Mouse (Mus musculus) mouse trophoblast stem cell (cell line): ENCODE results near the gene Ctsw.
"Not testable (repeated sequence)": the region's sequence is repeated elsewhere in the genome, so short reads cannot be mapped to it uniquely, and the experiment has no call there.

Source experiments
- in situ Hi-C, 2 experiments: fragments of 300-500 bp; cut with MseI, MboI; formaldehyde crosslinking; loops; 2 replicates in 1 of 2; 3 replicates in 1 of 2; pipeline ENCODE4 v1.15.1; 2025

The Ctsw gene

DNA sequence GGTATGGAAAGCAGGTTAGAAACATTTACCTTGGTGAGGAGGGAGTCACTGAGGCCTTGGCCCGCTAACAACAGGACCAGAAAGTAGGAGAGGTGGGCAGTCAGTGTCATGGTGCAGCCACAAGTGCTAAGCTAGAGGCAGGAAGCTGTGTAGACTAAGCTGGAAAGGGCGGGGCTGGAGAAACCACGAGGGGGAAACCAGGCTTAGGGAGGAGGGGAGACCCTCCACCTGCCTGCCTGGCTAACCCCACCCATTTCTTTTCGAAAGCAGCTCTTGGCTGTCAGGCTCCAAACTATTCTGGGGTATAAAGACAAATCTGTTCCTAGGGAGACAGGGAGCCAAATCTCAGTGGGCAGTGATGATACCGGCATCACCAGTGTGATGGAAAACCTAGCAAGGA is at the start of gene Ctsw:
TSS of gene Ctsw (minus strand) at position 134 of the 400 bp plus-strand sequence.
- in situ Hi-C loops: no loop called here

DNA sequence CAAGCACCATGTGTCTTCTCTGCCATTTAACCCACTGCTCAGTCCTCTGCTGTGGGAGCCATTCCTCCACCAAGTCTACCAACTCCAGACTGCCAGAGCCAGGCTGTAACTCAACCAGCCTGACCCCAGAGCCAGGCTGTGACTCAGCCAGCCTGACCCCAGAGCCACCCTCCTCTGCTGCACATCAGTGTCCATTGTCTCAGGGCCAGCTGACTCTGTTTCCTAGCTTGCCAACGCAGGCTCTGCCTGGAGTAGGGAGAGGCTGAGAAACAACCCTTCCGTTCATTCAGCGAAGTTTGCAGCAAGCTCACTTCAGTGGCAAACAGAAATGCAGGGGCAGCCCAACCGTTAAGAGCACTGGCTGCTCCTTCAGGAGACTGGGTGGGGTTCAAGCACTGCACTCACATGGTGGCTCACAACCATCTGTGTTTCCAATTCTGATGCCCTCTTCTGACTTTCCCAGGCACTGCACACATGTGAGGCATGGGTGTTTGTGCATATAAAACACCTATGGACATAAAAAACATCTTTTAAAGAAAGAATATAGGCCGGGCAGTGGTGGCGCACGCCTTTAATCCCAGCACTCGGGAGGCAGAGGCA is 48.7 kb upstream of the Ctsw start:
- in situ Hi-C loops: no loop called here

DNA sequence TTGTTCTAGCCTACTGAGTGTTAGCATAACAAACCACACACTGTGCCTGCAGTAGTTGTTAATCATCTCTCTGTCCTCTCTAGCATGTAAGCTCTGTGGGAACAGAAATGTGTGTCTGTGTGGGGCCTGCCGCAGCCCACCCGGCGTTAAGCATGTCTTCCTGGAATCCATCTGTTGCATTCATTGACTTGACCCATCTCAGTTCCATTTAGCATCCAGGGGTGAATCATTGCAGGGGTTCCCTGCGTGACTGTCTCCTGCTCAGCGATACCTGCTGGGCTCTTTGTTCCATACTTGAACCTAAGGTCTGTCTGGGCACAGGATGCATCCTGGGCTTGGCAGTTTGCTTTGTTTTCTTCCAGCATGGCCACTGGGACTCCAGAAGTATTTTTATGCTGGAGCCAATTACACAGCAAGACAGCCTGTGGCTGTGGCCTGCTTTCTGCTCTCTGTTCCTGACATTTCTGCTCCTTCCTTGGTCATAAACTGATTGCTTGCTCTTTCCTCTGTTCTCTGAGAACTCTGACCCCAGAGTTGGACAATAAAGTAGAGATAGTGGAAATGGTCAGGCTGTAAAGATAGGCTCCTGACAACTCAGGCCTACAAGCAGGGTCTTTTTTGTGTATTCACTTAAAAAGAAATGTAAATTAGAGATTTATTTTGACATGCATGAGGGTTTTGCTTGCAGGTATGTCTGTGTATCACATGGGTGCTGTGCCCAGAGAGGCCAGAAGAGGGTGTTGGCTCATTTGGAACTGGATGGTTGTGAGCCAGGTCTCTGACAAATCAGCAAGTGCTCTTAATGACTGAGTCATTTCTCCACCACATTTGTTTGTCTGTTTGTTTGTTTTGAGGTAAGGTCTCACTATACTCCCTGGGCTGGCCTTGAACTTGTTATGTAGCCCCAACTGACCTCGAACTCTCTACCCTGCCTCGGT is 47.8 kb upstream of the Ctsw start:
- in situ Hi-C loops: no loop called here

DNA sequence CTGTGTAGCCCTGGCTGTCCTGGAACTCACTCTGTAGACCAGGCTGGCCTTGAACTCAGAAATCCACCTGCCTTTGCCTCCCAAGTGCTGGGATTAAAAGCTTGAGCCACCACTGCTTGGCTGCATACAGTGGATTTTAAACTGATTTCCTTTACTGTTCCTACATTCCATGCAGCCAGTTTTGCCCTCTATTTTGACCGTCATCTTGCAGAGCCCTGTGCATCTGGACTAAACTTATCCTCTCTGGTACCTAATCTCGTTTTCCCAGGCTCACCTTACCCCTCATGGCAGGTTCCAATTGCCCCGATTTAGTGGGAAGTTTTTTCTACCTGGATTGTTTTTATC is 44.7 kb upstream of the Ctsw start:
- in situ Hi-C loops: no loop called here

DNA sequence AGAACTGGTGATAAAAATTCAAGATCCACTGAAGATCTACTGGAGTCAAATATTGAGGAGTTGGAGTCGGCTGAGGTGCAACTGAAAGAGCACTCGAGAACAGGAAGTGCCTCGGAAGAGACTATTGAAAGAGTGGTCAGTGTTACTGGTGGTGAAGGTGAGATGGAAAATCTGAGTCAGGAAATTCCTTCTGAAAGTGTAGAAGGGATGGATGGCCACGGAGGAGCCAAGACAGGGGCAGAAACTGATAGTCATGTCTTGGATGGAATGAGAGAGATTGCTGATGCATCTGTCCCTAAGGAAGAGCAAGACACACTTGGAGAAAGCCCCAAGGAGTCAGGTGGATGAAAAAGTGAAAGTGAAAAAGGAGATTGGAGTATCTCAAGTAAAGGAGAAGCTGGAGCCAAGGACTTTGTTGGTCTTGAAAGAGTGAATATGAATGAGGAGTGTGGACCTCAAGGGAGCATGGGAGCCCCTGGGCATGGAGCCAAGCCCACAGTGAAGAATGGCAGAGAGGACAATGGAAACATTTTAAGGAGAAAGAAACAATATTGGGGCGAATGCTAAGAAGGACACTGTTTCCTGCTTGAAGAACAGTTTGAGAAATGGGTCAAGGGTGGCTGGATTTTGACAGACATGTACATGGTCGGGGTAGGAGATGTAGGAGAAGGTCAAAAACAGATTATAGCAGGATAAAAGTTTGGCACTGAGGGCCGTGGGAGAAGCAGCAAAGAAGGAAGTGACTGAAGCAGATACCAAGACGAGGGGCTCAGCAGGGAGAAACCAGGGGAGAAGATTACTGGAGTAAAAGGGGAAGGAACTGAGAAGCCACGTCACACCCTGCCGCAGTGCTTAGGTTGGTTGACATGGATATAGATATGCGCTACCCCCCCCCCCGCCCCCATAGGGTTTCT is 44.0 kb upstream of the Ctsw start:
- in situ Hi-C loops: no loop called here

DNA sequence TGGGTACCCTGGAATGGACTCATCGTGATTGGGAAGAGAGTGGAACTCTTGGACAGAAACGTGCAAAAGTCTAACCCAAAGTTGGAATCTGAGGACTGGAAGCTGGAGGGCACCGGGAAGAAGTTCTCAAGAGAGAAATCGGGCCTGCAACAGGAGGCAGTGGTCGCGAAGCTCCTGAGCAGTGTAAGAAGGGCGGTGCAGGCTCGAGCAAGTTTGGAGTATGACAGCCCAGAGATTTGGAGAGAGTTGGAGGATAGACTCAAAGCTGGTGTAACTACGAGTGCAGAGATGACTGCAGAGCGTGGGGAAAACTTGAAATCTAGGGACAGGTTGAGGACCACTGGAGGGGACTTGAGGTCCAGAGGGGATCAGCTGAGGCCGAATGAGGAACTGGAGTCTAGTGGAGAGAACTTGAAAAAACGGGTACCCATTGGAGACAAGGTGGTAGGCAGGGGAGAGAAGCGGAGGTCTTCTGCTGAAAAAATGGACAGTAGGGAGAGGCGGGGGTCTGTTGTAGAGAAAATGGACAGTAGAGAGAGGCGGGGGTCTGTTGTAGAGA is 42.8 kb upstream of the Ctsw start:
- in situ Hi-C loops: no loop called here

DNA sequence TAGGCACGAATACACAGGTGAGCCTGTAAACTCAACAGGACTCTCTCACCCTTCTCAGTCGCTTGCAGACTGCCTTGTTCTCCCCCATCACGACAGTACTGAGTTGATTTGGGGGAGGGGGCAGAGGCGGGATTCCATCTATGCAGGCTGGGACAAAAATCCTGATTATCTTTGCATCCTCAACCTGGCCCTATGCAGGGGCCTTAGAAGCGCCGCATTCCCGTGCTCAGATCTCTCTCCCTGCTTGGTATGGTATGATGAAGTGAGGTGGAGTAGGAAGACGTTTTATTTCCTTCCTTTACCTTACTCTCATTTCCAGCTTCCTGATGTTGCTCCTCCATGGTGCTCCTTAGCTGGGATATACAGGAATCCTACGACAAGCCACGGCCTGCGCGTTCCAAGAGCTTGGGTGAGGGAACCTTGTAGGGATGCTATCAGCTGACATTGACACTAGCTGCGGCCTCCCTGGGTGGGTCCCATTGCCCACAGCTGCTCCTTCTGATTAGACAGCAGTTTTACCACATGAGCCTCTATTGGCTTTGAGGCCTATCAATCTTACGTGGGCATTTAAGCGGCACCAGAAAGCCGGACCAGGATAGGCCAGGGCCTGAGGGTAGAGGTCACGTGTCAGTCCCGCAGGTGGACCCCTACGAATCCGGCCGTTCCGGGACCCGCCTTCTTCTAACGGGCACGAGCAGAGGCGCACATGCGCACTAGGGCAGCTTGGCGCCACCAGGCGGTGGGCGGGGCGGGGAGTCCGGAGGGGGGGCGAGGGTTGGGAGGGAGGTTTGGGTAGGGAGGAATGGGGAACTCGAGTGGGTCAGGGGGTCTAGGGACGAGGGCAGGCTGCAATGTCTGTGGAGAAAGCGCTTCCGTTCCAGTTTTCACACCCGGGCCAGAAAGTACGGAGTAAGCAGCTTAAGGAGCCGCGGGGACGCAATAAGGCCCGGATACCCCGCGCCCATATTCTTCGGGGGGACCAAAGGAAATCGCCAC is 42.0 kb upstream of the Ctsw start, which contains the start of gene Snx32:
TSS of gene Snx32 (minus strand) at position 508 of the 996 bp plus-strand sequence.
- in situ Hi-C loops: no loop called here

DNA sequence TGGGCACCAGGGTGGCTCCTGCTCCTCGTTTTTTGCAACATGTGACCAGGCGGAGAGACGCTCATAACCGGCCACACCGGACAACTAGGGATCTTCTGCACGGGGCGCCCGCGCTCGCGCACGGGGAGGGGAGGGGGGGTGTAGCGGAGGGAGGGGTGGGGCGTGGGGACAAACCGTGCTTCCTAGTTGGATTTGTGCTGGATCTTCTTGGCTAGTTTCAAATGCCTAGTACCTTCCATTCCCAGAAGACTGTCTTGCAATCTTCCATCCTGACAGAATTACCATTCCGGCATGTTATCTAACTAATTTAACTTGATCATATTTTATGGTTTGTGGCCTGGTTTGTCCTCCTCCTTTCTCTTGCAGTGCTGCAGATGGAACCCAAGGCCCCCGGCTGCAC is 35.4 kb upstream of the Ctsw start, which contains the start of gene 1700020D05Rik:
TSS of gene 1700020D05Rik (minus strand) at position 101 of the 400 bp plus-strand sequence.
- in situ Hi-C loops: no loop called here

DNA sequence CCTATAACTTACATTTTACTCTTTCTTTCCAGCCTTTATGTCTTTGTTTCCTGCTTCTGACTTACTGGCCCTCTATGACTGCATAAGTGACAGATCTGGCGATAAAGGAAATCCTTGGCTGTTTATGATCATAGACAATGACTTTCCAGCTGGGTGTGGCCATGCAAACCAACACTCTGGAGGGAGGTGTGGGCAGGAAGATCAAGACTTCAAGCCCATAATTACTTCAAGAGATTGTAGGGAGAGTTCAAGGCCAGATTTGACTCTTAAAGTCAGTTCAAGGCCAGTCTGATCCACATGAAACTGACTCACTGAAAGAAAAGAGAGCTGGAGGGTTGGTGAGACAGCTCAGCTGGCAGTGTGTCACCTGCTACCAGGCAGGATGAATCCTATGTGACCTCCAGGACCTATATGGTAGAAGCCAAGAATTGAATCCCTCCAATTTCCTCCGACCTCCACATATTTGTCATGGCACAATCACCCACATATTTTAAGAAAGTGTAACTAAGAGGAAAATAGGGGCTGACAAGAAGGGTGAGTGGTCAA is 32.1 kb upstream of the Ctsw start:
- in situ Hi-C loops: no loop called here

DNA sequence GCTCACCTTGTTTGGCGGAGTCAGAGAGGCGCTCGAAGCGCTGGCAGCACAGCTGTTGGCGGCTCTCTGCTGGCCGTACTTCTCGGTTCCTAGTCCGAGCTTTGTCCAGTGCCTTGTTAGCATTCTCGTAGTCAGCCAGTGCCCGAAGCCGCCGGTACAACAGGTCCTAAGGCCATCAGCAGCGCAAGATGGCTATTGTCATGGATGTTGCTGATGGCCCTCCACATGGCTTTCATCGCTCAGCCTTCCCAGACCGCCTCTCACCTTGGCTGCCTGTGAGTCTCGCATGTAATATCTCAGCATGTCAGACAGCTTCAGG is 27.7 kb upstream of the Ctsw start:
- in situ Hi-C loops: no loop called here

DNA sequence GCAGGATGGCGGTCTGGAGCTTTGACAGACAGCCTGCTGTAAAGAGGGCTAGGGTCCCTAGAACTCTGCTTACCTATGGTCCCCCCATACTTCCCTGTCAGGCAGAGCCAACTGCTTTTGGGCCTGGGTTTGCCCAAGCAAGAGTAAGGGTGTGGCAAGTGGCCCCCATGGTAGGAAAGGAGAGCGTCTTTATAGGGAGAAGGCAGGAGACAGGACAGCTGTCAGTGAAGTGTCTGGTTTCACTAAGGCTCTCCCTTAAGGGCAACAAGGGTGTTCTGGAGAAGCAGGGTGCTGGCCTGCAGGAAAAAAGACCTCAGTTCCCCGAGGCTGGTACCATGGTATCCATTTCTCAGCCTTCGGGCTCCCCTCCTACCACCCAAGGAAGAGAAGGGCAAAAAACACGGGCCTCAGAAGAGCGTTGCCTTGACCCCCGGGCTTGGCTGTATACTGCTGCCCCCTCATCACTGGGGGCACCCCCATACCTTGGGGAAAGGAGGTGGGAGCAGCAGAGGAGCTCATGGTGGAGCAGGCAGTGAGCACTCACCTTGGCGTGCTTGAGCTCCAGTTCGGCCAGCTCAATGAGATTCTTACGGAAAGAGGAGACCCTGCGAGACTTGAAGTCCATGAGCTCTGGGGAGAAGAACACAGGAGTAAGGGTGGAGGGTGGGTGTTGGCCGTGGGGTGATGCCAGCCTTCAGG is 27.2 kb upstream of the Ctsw start:
- in situ Hi-C loops: no loop called here

DNA sequence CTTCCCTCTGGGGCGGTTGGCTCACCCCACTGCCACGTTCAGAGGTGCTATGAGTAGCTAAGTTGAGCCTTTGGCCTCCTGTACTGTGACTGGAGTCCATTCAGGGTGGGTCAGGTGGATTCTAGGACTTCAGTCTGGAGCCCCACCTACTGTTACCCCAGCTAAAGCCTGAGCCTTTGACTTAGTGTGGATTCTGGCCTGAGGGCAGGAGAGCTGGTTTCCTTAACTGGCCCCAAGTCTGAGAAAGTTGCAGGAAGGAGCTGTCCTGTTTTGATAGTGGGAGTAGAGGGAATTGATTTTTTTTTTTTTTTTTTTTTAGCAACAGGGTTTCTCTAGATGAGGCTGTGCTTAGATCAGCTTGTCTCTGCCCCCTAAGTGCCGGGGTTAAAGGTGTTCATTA is 26.0 kb upstream of the Ctsw start:
- in situ Hi-C loops: no loop called here

DNA sequence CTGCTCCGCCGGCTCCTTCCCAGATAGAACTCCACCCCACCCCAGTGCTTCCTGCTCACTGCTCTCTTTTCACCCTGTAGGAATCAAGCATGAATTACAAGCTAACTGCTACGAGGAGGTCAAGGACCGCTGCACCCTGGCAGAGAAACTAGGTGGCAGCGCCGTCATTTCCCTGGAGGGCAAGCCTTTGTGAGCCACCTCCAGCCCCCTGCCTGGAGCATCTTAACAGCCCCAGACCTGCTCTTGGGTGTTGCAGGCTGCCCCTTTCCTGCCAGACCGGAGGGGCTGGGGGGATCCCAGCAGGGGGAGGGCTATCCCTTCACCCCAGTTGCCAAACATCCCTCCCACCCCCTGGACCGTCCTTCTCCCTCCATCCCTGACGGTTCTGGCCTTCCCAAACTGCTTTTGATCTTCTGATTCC is 25.0 kb upstream of the Ctsw start:
- in situ Hi-C loops: not testable (repeated sequence)

DNA sequence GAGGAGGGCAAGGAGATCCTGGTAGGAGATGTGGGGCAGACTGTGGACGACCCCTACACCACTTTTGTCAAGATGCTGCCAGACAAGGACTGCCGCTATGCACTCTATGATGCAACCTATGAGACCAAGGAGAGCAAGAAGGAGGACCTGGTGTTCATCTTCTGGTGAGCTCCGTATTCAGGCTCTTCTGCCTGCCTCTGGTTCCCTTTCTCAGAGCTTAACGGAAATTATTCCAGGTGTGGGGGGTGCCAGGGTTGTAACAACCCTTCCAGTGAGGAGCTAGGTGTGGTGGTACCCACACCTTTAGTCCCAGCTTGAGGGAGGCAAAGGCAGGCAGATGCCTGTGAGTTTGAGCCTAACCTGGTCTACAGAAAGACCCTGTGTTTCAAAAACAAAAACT is 24.3 kb upstream of the Ctsw start:
- in situ Hi-C loops: no loop called here

DNA sequence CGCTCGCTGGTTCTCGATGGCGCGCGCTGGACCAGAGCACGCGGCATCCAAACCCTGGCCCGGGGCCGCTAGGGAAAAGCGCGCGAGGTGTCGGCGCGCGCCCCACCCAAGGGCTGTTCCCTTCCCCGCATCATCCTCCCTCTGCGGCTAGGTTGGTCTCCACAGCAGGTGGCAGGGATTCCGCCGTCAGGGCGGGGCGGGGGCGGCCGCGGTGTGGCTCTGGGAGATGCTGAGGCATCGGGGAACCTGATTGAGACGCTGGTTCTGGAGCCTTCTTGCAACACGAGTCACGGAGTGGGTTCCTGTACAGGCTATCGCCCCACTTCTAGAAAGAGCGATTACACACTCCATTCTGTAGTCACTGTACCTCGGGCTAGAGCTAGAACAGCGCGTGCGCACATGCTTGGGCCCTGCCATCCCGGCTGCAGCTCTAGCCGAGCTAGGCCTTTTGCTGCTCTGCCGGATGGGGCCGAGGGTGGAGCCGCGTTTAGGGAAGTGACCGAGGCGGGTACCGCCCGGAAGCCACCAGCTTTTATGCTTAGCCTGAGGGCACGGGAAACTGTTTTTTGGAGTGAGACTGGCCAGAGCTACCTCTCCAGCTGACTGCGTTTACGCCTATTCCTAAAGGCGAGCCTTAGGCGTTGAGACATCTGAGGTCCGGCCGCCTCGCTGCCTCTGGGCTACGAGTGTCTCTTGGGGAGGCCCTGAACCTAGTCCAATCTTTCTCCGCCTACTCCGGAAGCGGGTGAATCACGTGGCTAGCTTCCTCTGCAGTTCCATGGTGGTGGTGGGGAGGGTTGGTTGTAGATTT is 22.8 kb upstream of the Ctsw start:
- in situ Hi-C loops: no loop called here

DNA sequence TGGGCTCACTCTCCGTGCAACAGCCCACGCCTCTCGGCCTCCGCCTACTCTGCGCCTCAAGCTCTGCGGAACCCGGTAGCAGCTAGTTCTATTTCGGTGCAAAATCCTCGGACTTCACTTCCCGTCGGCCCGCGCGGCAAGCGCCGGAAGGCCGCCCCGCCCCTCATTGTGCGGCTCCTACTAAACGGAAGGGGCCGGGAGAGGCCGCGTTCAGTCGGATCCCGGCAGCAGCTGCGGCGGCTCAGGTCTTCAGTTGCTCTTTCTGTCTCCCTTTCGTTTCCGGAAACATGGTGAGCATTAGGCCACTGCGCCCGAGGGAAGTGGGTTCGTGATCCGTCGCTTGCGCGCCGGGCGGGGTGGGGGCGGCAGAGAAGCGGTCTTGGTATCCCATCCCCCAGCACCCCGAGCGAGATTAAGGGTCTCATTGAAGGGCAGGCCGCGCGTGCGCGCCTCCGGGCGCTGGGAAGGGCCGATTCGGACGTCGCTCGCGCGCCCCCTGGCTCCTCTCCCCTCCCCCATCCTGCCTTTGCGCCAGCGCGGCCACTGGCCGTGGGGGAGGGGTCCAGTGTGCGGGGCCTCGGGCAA is 22.1 kb upstream of the Ctsw start, which contains the start of gene Cfl1:
TSS of gene Cfl1 (plus strand) at position 143 of the 585 bp plus-strand sequence.
- in situ Hi-C loops: no loop called here

DNA sequence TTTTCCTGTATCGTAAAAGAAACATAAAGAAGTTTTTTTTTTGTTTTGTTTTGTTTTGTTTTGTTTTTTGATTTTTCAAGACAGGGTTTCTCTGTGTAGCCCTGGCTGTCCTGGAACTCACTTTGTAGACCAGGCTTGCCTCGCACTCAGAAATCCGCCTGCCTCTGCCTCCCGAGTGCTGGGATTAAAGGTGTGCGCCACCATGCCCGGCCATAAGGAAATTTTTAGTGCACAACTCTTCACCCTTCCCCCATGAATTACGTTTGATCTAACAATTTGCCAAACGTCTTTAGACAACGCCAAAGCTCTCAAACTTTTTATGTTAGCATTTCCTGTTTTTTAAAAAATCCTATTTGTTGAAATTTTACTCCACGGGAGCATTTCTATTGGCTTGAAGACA is 21.4 kb upstream of the Ctsw start:
- in situ Hi-C loops: not testable (repeated sequence)

DNA sequence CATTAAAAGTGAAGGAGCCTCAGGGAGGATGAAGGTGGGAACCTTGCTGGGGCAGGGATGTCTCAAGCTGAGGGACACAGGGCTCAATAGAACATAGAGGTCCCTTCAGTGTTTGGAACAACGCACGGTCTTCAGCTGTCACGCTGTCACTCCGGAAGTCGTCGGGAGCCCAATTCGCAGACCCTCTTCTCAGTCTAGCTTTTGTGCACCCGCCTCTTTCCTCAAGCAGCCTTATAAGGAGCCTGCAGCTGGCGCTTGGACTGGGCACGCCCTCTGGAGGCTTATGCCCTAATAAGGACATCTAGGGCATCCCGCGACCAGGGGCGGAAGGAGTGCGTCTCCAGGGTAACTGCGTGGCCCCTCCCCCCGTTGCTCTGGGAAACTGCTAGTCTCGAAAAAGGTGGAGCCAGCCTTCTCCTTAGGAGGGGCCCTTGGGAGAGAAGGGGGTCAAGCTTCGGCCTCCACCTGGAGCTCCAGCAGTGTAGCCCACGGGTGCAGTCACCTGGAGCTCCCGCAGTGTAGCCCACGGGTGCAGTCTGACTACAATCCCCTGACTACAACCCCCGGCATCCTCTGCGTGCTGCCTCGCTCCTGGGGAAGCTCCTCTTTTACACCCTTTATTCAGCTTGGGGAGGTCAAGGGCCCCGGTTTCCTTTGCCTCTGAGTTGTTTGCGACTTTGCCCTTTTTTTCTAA is 20.7 kb upstream of the Ctsw start:
- in situ Hi-C loops: no loop called here
